Mouse (Mus musculus) thymus, adult 2 months (tissue): ENCODE results near the gene Rnps1. TPM values are rescaled to one million over a fixed set of nuclear protein-coding genes. Genes with fewer than 3 reads are reported as not detected.
"Not testable (repeated sequence)": the region's sequence is repeated elsewhere in the genome, so short reads cannot be mapped to it uniquely, and the experiment has no call there.

Source experiments
- DNase-seq: peaks from one replicate; pipeline ENCODE4 v3.0.0; 2021
- H3K27ac ChIP-seq: fragments of 200-500 bp; 2 replicates; pipeline ENCODE4 v1.5.1; 2012; ENCODE audit warnings: low read length, control low read depth; ENCODE audit not compliant: control insufficient read depth, insufficient read depth
- H3K27me3 ChIP-seq: fragments of 200-500 bp; 2 replicates; pipeline ENCODE4 v1.6.1; 2012; ENCODE audit warnings: mild to moderate bottlenecking, low read length, moderate library complexity, mixed read lengths; ENCODE audit not compliant: control insufficient read depth, insufficient read depth
- H3K36me3 ChIP-seq: fragments of 200-500 bp; 2 replicates; pipeline ENCODE4 v1.6.1; 2012; ENCODE audit warnings: mild to moderate bottlenecking, low read length, moderate library complexity; ENCODE audit not compliant: control insufficient read depth, insufficient read depth
- H3K4me1 ChIP-seq: fragments of 200-500 bp; replicated peaks from 2 replicates; pipeline ENCODE4 v1.6.1; 2012; ENCODE audit warnings: low read length; ENCODE audit not compliant: control insufficient read depth, insufficient read depth
- H3K4me3 ChIP-seq: fragments of 200-500 bp; 2 replicates; pipeline ENCODE4 v1.5.1; 2012; ENCODE audit warnings: mild to moderate bottlenecking, low read length, control low read depth, moderate library complexity; ENCODE audit not compliant: control insufficient read depth, insufficient read depth
- CTCF ChIP-seq: fragments of 200-500 bp; IDR thresholded peaks from 2 replicates; pipeline ENCODE4 v1.5.1; 2012; ENCODE audit warnings: mild to moderate bottlenecking, control low read depth, low read length, moderate library complexity, borderline replicate concordance; ENCODE audit not compliant: control insufficient read depth, poor library complexity, insufficient read depth; ENCODE audit errors: extremely low read depth
- POLR2A ChIP-seq: fragments of 200-500 bp; IDR thresholded peaks from 2 replicates; pipeline ENCODE4 v1.6.1; 2012; ENCODE audit warnings: mild to moderate bottlenecking, low read length, control low read depth, moderate library complexity; ENCODE audit not compliant: control insufficient read depth, poor library complexity, insufficient read depth; ENCODE audit errors: extremely low read depth
- whole genome bisulfite sequencing: fragments of 180-500 bp; shearing (Covaris S2); methylation state at CpG from one replicate; pipeline ENCODE4 v1.1.7; 2018; 5-methylcytosine and 5-hydroxymethylcytosine counted together
- polyA plus RNA-seq: library from polyadenylated mRNA; depleted of rRNA; stranded (reverse); fragments of >200 nt; gene quantifications from 2 replicates; pipeline ENCODE4 v1.2.3, GENCODE M21; 2012

Rnps1 gene
- polyA plus RNA-seq, 1 experiment = 241 TPM

DNA sequence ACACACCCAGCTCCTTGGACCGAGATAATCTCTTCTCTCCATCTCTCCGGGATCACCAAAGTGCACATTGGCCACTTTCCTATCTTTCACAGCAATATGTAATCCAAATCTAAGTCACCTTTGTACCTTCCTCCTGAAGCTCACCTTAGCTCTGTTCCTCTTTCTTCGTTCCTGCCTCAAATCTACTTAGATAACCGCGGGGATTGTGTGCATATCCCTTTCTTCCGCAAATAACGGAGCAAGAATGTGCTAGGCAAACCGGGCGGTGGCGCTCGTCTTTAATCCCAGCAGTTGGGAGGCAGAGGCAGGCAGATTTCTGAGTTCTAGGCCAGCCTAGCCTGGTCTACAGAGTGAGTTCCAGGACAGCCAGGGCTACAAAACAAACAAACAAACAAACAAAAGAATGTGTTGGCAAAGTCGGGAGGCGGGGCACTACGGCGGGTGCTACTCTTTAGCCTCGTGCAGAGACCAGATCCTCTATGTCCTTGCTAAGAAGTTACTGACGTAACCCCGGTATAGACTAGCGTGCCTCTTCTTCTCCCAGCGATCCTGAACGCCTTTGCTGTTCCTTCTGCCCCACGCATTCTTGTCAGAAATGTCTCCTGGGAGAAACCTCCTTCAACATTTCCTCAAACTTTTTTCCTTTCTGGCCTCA is 681 bp upstream of the Rnps1 start:
- Histone ChIP-seq H3K27me3 (no peaks in the 10 kb centered on the region), H3K4me1 (peaks cover 9% of the 10 kb centered on the region), H3K27ac (peak overlapping the region; percentile 86), H3K36me3 (peaks cover 21% of the 10 kb centered on the region), H3K4me3 (peak overlapping the region; percentile 61)
- peak; percentile 50 for DNase-seq
- TF ChIP-seq POLR2A = no peak
- TF ChIP-seq CTCF = 0 out of 2 replicates have a peak, but pooled peaks have one; percentile 15
- 11% methylated on average over 22 of the region's 22 CpGs for WGBS

DNA sequence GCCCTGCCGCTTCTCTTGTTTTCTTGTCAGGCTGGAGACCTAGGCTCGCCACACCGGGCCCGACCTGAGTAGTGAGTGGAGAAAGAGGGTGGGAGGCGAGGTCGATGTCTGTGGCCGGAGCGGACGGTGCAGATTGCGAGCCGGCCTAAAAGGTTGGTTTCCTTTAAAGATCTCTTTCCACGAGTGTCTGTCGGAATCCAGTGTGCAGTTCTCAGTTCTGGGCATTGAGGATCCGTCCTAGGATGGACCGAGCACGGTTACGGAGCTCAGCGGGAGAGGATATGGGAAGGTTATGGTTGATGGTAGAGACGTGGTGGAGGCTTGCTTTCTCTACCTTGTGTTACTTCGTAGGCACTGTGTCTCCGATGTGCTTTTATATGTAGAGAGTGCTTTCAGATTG is 646 bp downstream of the Rnps1 start:
- H3K36me3 ChIP-seq = peaks cover 21% of the 10 kb centered on the region
- DNase-seq = no peak
- peak overlapping the region; percentile 69 for H3K4me3 ChIP-seq
- TF ChIP-seq POLR2A (no peak), CTCF (no peak)
- peaks cover 9% of the 10 kb centered on the region for H3K4me1 ChIP-seq
- H3K27ac ChIP-seq = peak overlapping the region; percentile 5; the same call in 1 of the 2 replicates
- no peaks in the 10 kb centered on the region for H3K27me3 ChIP-seq
- WGBS = under 1% methylated on average over 21 of the region's 21 CpGs

DNA sequence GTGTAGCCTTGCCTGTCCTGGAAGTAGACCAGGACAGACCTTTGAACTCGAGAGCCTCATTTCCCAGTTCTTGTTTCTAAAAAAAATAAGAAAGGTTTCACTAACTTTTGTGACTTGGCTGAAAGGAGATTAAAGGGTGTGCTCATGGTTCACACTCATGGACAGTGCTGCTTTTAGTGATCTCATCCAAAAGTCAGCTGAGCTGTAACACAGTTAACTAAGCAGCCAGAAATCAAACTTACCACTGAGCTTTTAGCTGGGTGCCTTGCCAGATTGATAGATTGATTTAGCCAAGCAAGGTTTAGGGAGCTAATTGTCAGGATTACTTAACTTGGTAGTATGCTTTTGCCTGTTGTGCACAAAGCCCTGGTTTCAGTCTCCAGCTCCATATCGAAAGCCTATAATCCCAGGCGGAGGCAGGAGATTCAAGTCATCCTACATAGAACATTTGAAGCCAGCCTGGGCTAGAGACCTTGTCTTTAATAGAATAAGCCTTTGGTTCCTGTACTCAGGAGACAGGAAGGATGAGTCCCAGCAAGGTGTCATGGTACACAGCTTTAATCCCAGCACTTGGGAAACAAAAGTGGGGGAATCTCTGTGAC is 1.8 kb downstream of the Rnps1 start:
- DNase-seq = no peak
- Histone ChIP-seq H3K27me3 (no peaks in the 10 kb centered on the region), H3K4me3 (no peak overlapping the region), H3K4me1 (peaks cover 9% of the 10 kb centered on the region), H3K27ac (no peak overlapping the region), H3K36me3 (peaks cover 29% of the 10 kb centered on the region)
- WGBS = 82% methylated on average over 3 of the region's 3 CpGs
- TF ChIP-seq CTCF = no peak
- TF ChIP-seq POLR2A = no peak

DNA sequence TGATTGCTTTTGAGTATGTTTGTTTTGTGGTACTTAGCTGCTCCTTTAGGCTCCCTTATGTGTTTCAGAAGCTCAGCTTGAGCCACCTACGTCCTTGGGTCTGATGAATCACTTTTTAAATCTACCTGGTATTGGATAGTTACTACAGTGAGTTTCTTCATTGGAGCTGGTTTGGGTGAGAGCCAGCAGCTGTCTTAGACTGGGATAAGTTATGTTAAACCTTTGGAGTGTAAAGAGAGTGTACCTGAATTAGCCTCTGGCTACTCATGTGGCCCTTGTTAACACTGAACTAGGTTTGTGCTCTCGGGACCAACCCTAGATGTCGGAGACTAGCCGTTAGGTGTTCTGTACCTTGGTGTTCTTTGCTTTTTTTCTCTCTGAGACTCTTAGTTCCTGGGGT is 8.7 kb downstream of the Rnps1 start:
- TF ChIP-seq POLR2A (no peak), CTCF (no peak)
- peaks cover 67% of the 10 kb centered on the region for H3K36me3 ChIP-seq
- 97% methylated on average over 4 of the region's 4 CpGs for WGBS

DNA sequence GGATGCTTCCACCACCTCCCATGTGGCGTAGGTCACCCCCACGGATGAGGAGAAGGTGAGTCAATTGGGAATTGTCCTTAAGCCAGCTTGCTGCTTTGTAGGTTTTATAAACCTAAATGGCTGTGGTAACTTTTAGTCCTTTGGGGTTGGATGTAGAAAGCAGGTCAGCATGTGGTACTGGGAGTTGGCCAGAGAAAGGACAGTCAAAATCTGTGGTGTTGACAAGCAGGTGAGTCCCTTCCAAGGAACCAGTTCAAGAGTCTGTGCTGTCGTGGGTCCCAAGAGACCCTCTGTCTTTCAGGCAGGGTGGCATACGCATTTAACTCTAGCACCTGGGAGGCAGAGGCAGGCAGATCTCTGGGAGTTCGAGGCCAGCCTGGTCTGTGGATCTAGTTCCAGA is 10.1 kb downstream of the Rnps1 start:
- Histone ChIP-seq H3K36me3 (peaks cover 54% of the 10 kb centered on the region), H3K4me1 (peaks cover 7% of the 10 kb centered on the region; the same call in 1 of the 2 replicates), H3K4me3 (no peak overlapping the region), H3K27me3 (no peaks in the 10 kb centered on the region), H3K27ac (no peak overlapping the region)
- DNase-seq = no peak
- 94% methylated on average over 5 of the region's 5 CpGs for WGBS
- TF ChIP-seq CTCF (no peak), POLR2A (no peak)

More for the DNA sequence above, 8.7 kb downstream of the Rnps1 start:
- H3K27ac ChIP-seq = no peak overlapping the region
- H3K4me3 ChIP-seq = no peak overlapping the region
- no peaks in the 10 kb centered on the region for H3K27me3 ChIP-seq
- DNase-seq = no peak
- H3K4me1 ChIP-seq = peaks cover 7% of the 10 kb centered on the region; the same call in 1 of the 2 replicates

DNA sequence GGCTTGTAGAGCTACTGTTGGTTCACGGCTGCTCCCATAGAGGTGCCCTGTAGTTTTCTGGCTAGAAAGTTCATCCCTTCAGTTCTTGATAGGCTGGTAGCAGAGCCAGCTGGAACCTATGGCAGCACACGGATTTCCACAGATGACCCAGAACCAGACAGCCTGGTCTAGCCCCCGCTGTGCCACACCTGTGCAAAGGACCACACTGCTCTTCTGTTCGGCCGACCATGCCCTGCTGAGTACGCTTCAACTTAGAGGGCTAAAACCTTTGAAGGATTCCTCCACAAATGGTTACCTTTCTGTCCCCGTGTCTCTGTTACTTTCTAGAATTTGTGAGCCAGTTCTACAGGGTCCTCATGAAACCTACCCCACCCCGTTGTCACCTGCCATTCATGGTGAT is 11.0 kb downstream of the Rnps1 start:
- not testable (repeated sequence) for H3K27me3 ChIP-seq, DNase-seq, H3K27ac ChIP-seq, H3K4me3 ChIP-seq, H3K4me1 ChIP-seq
- 97% methylated on average over 6 of the region's 8 CpGs for WGBS
- H3K36me3 ChIP-seq = peaks cover 46% of the 10 kb centered on the region

DNA sequence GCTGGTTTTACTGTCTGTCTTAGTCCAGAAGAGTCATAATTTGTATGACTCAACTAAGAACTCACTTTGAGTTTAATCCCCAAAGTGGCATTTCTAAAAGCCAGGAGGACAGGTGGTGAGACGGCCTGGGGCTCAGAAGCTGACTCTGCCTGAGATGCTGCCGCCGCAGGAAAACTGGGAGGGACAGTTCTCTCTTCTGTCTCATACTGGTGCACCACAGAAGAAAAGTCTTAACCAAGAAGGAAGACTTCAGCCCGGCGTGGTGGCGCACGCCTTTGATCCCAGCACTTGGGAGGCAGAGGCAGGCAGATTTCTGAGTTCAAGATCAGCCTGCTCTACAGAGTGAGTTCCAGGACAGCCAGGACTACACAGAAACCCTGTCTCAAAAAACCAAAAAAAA is 11.5 kb downstream of the Rnps1 start:
- no peaks in the 10 kb centered on the region for H3K27me3 ChIP-seq
- WGBS = 93% methylated on average over 7 of the region's 7 CpGs
- no peak for DNase-seq
- no peak overlapping the region for H3K27ac ChIP-seq
- TF ChIP-seq POLR2A (no peak), CTCF (no peak)
- peaks cover 40% of the 10 kb centered on the region for H3K36me3 ChIP-seq
- no peak overlapping the region for H3K4me3 ChIP-seq
- peaks cover 7% of the 10 kb centered on the region; the same call in 1 of the 2 replicates for H3K4me1 ChIP-seq
